Mouse (Mus musculus) embryonic facial prominence, embryonic 10.5 days (tissue): ENCODE measurements at regions not wholly inside any gene's neighbourhood (a gene's known extent, or its start where the extent isn't known, plus 50 kb on each side); places are given as distances from the start of the nearest gene placed in this dataset.

Experiments
- DNase-seq: peaks from one replicate; pipeline ENCODE4 v3.0.0-alpha.2; 2017; ENCODE audit warnings: low spot score
- H3K27ac ChIP-seq: fragments of 300-500 bp; sonication (generic); replicated peaks from 2 replicates; pipeline ENCODE4 v1.5.1; 2016; ENCODE audit warnings: mild to moderate bottlenecking
- H3K27me3 ChIP-seq: fragments of 300-500 bp; sonication (generic); replicated peaks from 2 replicates; pipeline ENCODE4 v1.6.1; 2016; ENCODE audit warnings: low read depth, mild to moderate bottlenecking; ENCODE audit not compliant: poor library complexity, severe bottlenecking
- H3K36me3 ChIP-seq: fragments of 300-500 bp; sonication (generic); replicated peaks from 2 replicates; pipeline ENCODE4 v1.6.1; 2016; ENCODE audit warnings: mild to moderate bottlenecking, moderate library complexity
- H3K4me1 ChIP-seq: fragments of 300-500 bp; sonication (generic); 2 replicates; pipeline ENCODE4 v1.6.1; 2016
- H3K4me3 ChIP-seq: fragments of 300-500 bp; sonication (generic); 2 replicates; pipeline ENCODE4 v1.5.1; 2016; ENCODE audit warnings: mild to moderate bottlenecking, moderate library complexity
- H3K9me3 ChIP-seq: fragments of 300-500 bp; sonication (generic); 2 replicates; pipeline ENCODE4 v1.6.1; 2016; ENCODE audit warnings: mild to moderate bottlenecking
- WGBS: fragments of 180-500 bp; shearing (Covaris S2); methylation state at CpG from one replicate; pipeline ENCODE4 v1.1.7; 2016; 5-methylcytosine and 5-hydroxymethylcytosine counted together

- DNase-seq, result no peak
- H3K9me3 ChIP-seq, result peaks cover 7% of the 10 kb centered on the region; the same call in 1 of the 2 replicates
Measured at GRCm38 (mm10) chr3:34444802-34445201, 205.4 kb upstream of the Sox2 start.

GRCm38 (mm10) chr3:34443731-34444628 is 206.2 kb upstream of the Sox2 start:
- peak; percentile 36 for DNase-seq
- Histone ChIP-seq H3K9me3 (peaks cover 7% of the 10 kb centered on the region; the same call in 1 of the 2 replicates), H3K36me3 (no peaks in the 10 kb centered on the region), H3K27ac (peak overlapping the region; percentile 48; the same call in 1 of the 2 replicates), H3K27me3 (peaks cover 11% of the 10 kb centered on the region), H3K4me1 (peaks cover 42% of the 10 kb centered on the region), H3K4me3 (no peak overlapping the region)
- WGBS, result 41% methylated on average over 28 of the region's 28 CpGs

More at GRCm38 (mm10) chr3:34444802-34445201, 205.4 kb upstream of the Sox2 start:
- no peak overlapping the region for H3K4me3 ChIP-seq
- H3K27me3 ChIP-seq, result peaks cover 11% of the 10 kb centered on the region
- H3K27ac ChIP-seq, result no peak overlapping the region
- no peaks in the 10 kb centered on the region for H3K36me3 ChIP-seq
- peaks cover 42% of the 10 kb centered on the region for H3K4me1 ChIP-seq
- 37% methylated on average over 5 of the region's 5 CpGs for WGBS

GRCm38 (mm10) chr3:34443307-34443706 is 206.9 kb upstream of the Sox2 start:
- Histone ChIP-seq H3K27me3 (peaks cover 11% of the 10 kb centered on the region), H3K4me3 (no peak overlapping the region), H3K36me3 (no peaks in the 10 kb centered on the region), H3K27ac (no peak overlapping the region), H3K4me1 (peaks cover 42% of the 10 kb centered on the region), H3K9me3 (peaks cover 7% of the 10 kb centered on the region; the same call in 1 of the 2 replicates)
- DNase-seq, result no peak
- WGBS, result 62% methylated on average over 5 of the region's 5 CpGs

GRCm38 (mm10) chr3:34441792-34442191 is 208.4 kb upstream of the Sox2 start:
- peak overlapping the region; percentile 54 for H3K27ac ChIP-seq
- H3K36me3 ChIP-seq, result no peaks in the 10 kb centered on the region
- peaks cover 42% of the 10 kb centered on the region for H3K4me1 ChIP-seq
- peaks cover 11% of the 10 kb centered on the region for H3K27me3 ChIP-seq
- H3K4me3 ChIP-seq, result no peak overlapping the region
- 36% methylated on average over 4 of the region's 4 CpGs for WGBS
- no peak for DNase-seq
- peaks cover 3% of the 10 kb centered on the region; the same call in 1 of the 2 replicates for H3K9me3 ChIP-seq

- peaks cover 11% of the 10 kb centered on the region for H3K27me3 ChIP-seq
- DNase-seq, result peak; percentile 23
- H3K27ac ChIP-seq, result peak overlapping the region; percentile 54; the same call in 1 of the 2 replicates
- WGBS, result 25% methylated on average over 5 of the region's 5 CpGs
- no peak overlapping the region for H3K4me3 ChIP-seq
- H3K36me3 ChIP-seq, result no peaks in the 10 kb centered on the region
- peaks cover 42% of the 10 kb centered on the region for H3K4me1 ChIP-seq
- H3K9me3 ChIP-seq, result no peaks in the 10 kb centered on the region
Measured at GRCm38 (mm10) chr3:34441266-34441665, 208.9 kb upstream of the Sox2 start.

GRCm38 (mm10) chr3:34434901-34435300 is 215.3 kb upstream of the Sox2 start:
- Histone ChIP-seq H3K27ac (no peak overlapping the region), H3K27me3 (no peaks in the 10 kb centered on the region; the same call in 1 of the 2 replicates), H3K4me3 (no peak overlapping the region), H3K9me3 (peaks cover 3% of the 10 kb centered on the region; the same call in 1 of the 2 replicates), H3K36me3 (no peaks in the 10 kb centered on the region), H3K4me1 (peaks cover 4% of the 10 kb centered on the region; the same call in 1 of the 2 replicates)
- no peak for DNase-seq
- WGBS, result 68% methylated on average over 9 of the region's 9 CpGs

GRCm38 (mm10) chr3:34427967-34428366 is 222.2 kb upstream of the Sox2 start:
- no peaks in the 10 kb centered on the region for H3K27me3 ChIP-seq
- WGBS, result 91% methylated on average over 8 of the region's 8 CpGs
- no peak overlapping the region for H3K27ac ChIP-seq
- H3K9me3 ChIP-seq, result peaks cover 3% of the 10 kb centered on the region; the same call in 1 of the 2 replicates
- H3K4me3 ChIP-seq, result no peak overlapping the region
- DNase-seq, result no peak
- peaks cover 4% of the 10 kb centered on the region; the same call in 1 of the 2 replicates for H3K4me1 ChIP-seq
- H3K36me3 ChIP-seq, result no peaks in the 10 kb centered on the region

GRCm38 (mm10) chr3:34427495-34427894 is 222.7 kb upstream of the Sox2 start:
- no peak overlapping the region for H3K4me3 ChIP-seq
- no peaks in the 10 kb centered on the region for H3K36me3 ChIP-seq
- H3K9me3 ChIP-seq, result no peaks in the 10 kb centered on the region; the same call in 1 of the 2 replicates
- no peaks in the 10 kb centered on the region for H3K27me3 ChIP-seq
- DNase-seq, result no peak
- H3K4me1 ChIP-seq, result peaks cover 4% of the 10 kb centered on the region; the same call in 1 of the 2 replicates
- no peak overlapping the region for H3K27ac ChIP-seq
- 84% methylated on average over 4 of the region's 4 CpGs for WGBS

GRCm38 (mm10) chr3:34426955-34427354 is 223.2 kb upstream of the Sox2 start:
- Histone ChIP-seq H3K27ac (no peak overlapping the region), H3K36me3 (no peaks in the 10 kb centered on the region), H3K4me3 (no peak overlapping the region), H3K9me3 (no peaks in the 10 kb centered on the region), H3K4me1 (peaks cover 4% of the 10 kb centered on the region; the same call in 1 of the 2 replicates), H3K27me3 (no peaks in the 10 kb centered on the region)
- WGBS, result 83% methylated on average over 10 of the region's 10 CpGs
- DNase-seq, result no peak

- Histone ChIP-seq H3K27me3 (no peaks in the 10 kb centered on the region), H3K4me3 (no peak overlapping the region), H3K9me3 (no peaks in the 10 kb centered on the region), H3K36me3 (no peaks in the 10 kb centered on the region), H3K4me1 (0 out of 2 replicates have a peak, but pooled peaks cover 6% of the 10 kb centered on the region), H3K27ac (no peak overlapping the region; the same call in 1 of the 2 replicates)
- no peak for DNase-seq
- WGBS, result 83% methylated on average over 3 of the region's 3 CpGs
Measured at GRCm38 (mm10) chr3:34411915-34412306, 238.3 kb upstream of the Sox2 start.

GRCm38 (mm10) chr3:34411142-34411914 is 238.9 kb upstream of the Sox2 start:
- DNase-seq, result peak; percentile 25
- WGBS, result 67% methylated on average over 10 of the region's 10 CpGs

GRCm38 (mm10) chr3:34403586-34403985 is 246.6 kb upstream of the Sox2 start:
- Histone ChIP-seq H3K4me3 (no peak overlapping the region), H3K4me1 (no peaks in the 10 kb centered on the region), H3K27ac (no peak overlapping the region), H3K36me3 (no peaks in the 10 kb centered on the region), H3K9me3 (no peaks in the 10 kb centered on the region), H3K27me3 (no peaks in the 10 kb centered on the region)
- WGBS, result 88% methylated on average over 2 of the region's 2 CpGs
- DNase-seq, result no peak

More at GRCm38 (mm10) chr3:34411142-34411914, 238.9 kb upstream of the Sox2 start:
- Histone ChIP-seq H3K27me3 (no peaks in the 10 kb centered on the region), H3K9me3 (no peaks in the 10 kb centered on the region), H3K36me3 (no peaks in the 10 kb centered on the region), H3K4me3 (no peak overlapping the region), H3K4me1 (0 out of 2 replicates have a peak, but pooled peaks cover 6% of the 10 kb centered on the region), H3K27ac (no peak overlapping the region; the same call in 1 of the 2 replicates)
